Mouse (Mus musculus): ENCODE measurements around the gene Vav3. TPM values are rescaled to one million over a fixed set of nuclear protein-coding genes. Genes with fewer than 3 reads are reported as not detected.

Gene Vav3
- polyA plus RNA-seq, 1 experiment = 8.8 TPM

- WGBS = 93% methylated on average over 1 of the region's 1 CpGs
- TF ChIP-seq POLR2A (IDR thresholded peaks at IDR 0.05; ENCODE audit: borderline replicate concordance, insufficient read depth, low read length) = no peak
- no peak for TF ChIP-seq CTCF (IDR thresholded peaks at IDR 0.05; ENCODE audit: borderline replicate concordance, insufficient read depth, low read depth, low read length)
- DNase-seq = no peak
- Histone ChIP-seq H3K4me3 (replicated peaks; ENCODE audit: insufficient read depth, low read depth, low read length) (no peak overlapping the region), H3K4me1 (ENCODE audit: control insufficient read depth, insufficient read depth, low read length) (no peaks in the 10 kb centered on the region), H3K27ac (ENCODE audit: insufficient read depth, low read length) (no peak overlapping the region), H3K27me3 (ENCODE audit: control insufficient read depth, insufficient read depth, low read length) (no peaks in the 10 kb centered on the region)
Measured at GRCm38 (mm10) chr3:109602753-109603152, 262.3 kb downstream of the Vav3 start.

GRCm38 (mm10) chr3:109606121-109606520, 265.7 kb downstream of the Vav3 start:
- 80% methylated on average over 2 of the region's 2 CpGs for WGBS
- Histone ChIP-seq H3K4me3 (replicated peaks; ENCODE audit: insufficient read depth, low read depth, low read length) (no peak overlapping the region), H3K27me3 (ENCODE audit: control insufficient read depth, insufficient read depth, low read length) (no peaks in the 10 kb centered on the region), H3K27ac (ENCODE audit: insufficient read depth, low read length) (no peak overlapping the region), H3K4me1 (ENCODE audit: control insufficient read depth, insufficient read depth, low read length) (no peaks in the 10 kb centered on the region)
- TF ChIP-seq CTCF (IDR thresholded peaks at IDR 0.05; ENCODE audit: borderline replicate concordance, insufficient read depth, low read depth, low read length) (no peak), POLR2A (IDR thresholded peaks at IDR 0.05; ENCODE audit: borderline replicate concordance, insufficient read depth, low read length) (no peak)
- no peak for DNase-seq

- no peak for DNase-seq
- TF ChIP-seq POLR2A (IDR thresholded peaks at IDR 0.05; ENCODE audit: borderline replicate concordance, insufficient read depth, low read length) (no peak), CTCF (IDR thresholded peaks at IDR 0.05; ENCODE audit: borderline replicate concordance, insufficient read depth, low read depth, low read length) (no peak)
- Histone ChIP-seq H3K27ac (ENCODE audit: insufficient read depth, low read length) (no peak overlapping the region), H3K4me1 (ENCODE audit: control insufficient read depth, insufficient read depth, low read length) (no peaks in the 10 kb centered on the region), H3K27me3 (ENCODE audit: control insufficient read depth, insufficient read depth, low read length) (no peaks in the 10 kb centered on the region), H3K4me3 (replicated peaks; ENCODE audit: insufficient read depth, low read depth, low read length) (no peak overlapping the region)
- WGBS = 20% methylated on average over 3 of the region's 3 CpGs
Measured at GRCm38 (mm10) chr3:109621721-109622120, 281.3 kb downstream of the Vav3 start.

GRCm38 (mm10) chr3:109622361-109622760, 281.9 kb downstream of the Vav3 start:
- H3K27ac ChIP-seq (ENCODE audit: insufficient read depth, low read length) = no peak overlapping the region
- no peaks in the 10 kb centered on the region for H3K27me3 ChIP-seq (ENCODE audit: control insufficient read depth, insufficient read depth, low read length)
- no peak for DNase-seq
- 48% methylated on average over 1 of the region's 1 CpGs for WGBS
- no peak overlapping the region for H3K4me3 ChIP-seq (replicated peaks; ENCODE audit: insufficient read depth, low read depth, low read length)
- H3K4me1 ChIP-seq (ENCODE audit: control insufficient read depth, insufficient read depth, low read length) = no peaks in the 10 kb centered on the region
- TF ChIP-seq CTCF (IDR thresholded peaks at IDR 0.05; ENCODE audit: borderline replicate concordance, insufficient read depth, low read depth, low read length) (no peak), POLR2A (IDR thresholded peaks at IDR 0.05; ENCODE audit: borderline replicate concordance, insufficient read depth, low read length) (no peak)

GRCm38 (mm10) chr3:109622816-109623215, 282.4 kb downstream of the Vav3 start:
- Histone ChIP-seq H3K4me1 (ENCODE audit: control insufficient read depth, insufficient read depth, low read length) (no peaks in the 10 kb centered on the region), H3K4me3 (replicated peaks; ENCODE audit: insufficient read depth, low read depth, low read length) (no peak overlapping the region), H3K27ac (ENCODE audit: insufficient read depth, low read length) (no peak overlapping the region), H3K27me3 (ENCODE audit: control insufficient read depth, insufficient read depth, low read length) (no peaks in the 10 kb centered on the region)
- TF ChIP-seq POLR2A (IDR thresholded peaks at IDR 0.05; ENCODE audit: borderline replicate concordance, insufficient read depth, low read length) = no peak
- TF ChIP-seq CTCF (IDR thresholded peaks at IDR 0.05; ENCODE audit: borderline replicate concordance, insufficient read depth, low read depth, low read length) = no peak
- 56% methylated on average over 1 of the region's 1 CpGs for WGBS
- DNase-seq = no peak

- 92% methylated on average over 2 of the region's 2 CpGs for WGBS
- Histone ChIP-seq H3K4me1 (ENCODE audit: control insufficient read depth, insufficient read depth, low read length) (no peaks in the 10 kb centered on the region), H3K4me3 (replicated peaks; ENCODE audit: insufficient read depth, low read depth, low read length) (no peak overlapping the region), H3K27me3 (ENCODE audit: control insufficient read depth, insufficient read depth, low read length) (no peaks in the 10 kb centered on the region), H3K27ac (ENCODE audit: insufficient read depth, low read length) (no peak overlapping the region)
- no peak for DNase-seq
- no peak for TF ChIP-seq POLR2A (IDR thresholded peaks at IDR 0.05; ENCODE audit: borderline replicate concordance, insufficient read depth, low read length)
- no peak for TF ChIP-seq CTCF (IDR thresholded peaks at IDR 0.05; ENCODE audit: borderline replicate concordance, insufficient read depth, low read depth, low read length)
Measured at GRCm38 (mm10) chr3:109623770-109624169, 283.3 kb downstream of the Vav3 start.

- Histone ChIP-seq H3K4me3 (replicated peaks; ENCODE audit: insufficient read depth, low read depth, low read length) (no peak overlapping the region), H3K27ac (ENCODE audit: insufficient read depth, low read length) (no peak overlapping the region), H3K27me3 (ENCODE audit: control insufficient read depth, insufficient read depth, low read length) (no peaks in the 10 kb centered on the region), H3K4me1 (ENCODE audit: control insufficient read depth, insufficient read depth, low read length) (no peaks in the 10 kb centered on the region)
- DNase-seq = no peak
- TF ChIP-seq POLR2A (IDR thresholded peaks at IDR 0.05; ENCODE audit: borderline replicate concordance, insufficient read depth, low read length) (no peak), CTCF (IDR thresholded peaks at IDR 0.05; ENCODE audit: borderline replicate concordance, insufficient read depth, low read depth, low read length) (no peak)
- 88% methylated on average over 4 of the region's 4 CpGs for WGBS
Measured at GRCm38 (mm10) chr3:109636045-109636444, 295.6 kb downstream of the Vav3 start.

GRCm38 (mm10) chr3:109639386-109639785, 298.9 kb downstream of the Vav3 start:
- H3K27me3 ChIP-seq (ENCODE audit: control insufficient read depth, insufficient read depth, low read length) = no peaks in the 10 kb centered on the region
- 51% methylated on average over 1 of the region's 1 CpGs for WGBS
- H3K4me3 ChIP-seq (replicated peaks; ENCODE audit: insufficient read depth, low read depth, low read length) = no peak overlapping the region

More at GRCm38 (mm10) chr3:109639386-109639785, 298.9 kb downstream of the Vav3 start:
- Histone ChIP-seq H3K4me1 (ENCODE audit: control insufficient read depth, insufficient read depth, low read length) (no peaks in the 10 kb centered on the region), H3K27ac (ENCODE audit: insufficient read depth, low read length) (no peak overlapping the region)
- DNase-seq = no peak
- no peak for TF ChIP-seq POLR2A (IDR thresholded peaks at IDR 0.05; ENCODE audit: borderline replicate concordance, insufficient read depth, low read length)
- no peak for TF ChIP-seq CTCF (IDR thresholded peaks at IDR 0.05; ENCODE audit: borderline replicate concordance, insufficient read depth, low read depth, low read length)
